Mouse (Mus musculus): Measurements from ENCODE around the gene Ddx39b.
"Not testable (repeated sequence)": the region's sequence is repeated elsewhere in the genome, so short reads cannot be mapped to it uniquely, and the experiment has no call there.

- TF ChIP-seq CTCF (IDR thresholded peaks at IDR 0.05; ENCODE audit: extremely low read depth, insufficient read depth, insufficient read length, insufficient replicate concordance); POLR2A (IDR thresholded peaks at IDR 0.05; ENCODE audit: low read depth, low read length): not testable (repeated sequence)
These were observed 7.5 kb upstream of the Ddx39b start for GRCm38 (mm10) chr17:35234090-35234489.

All from spleen, adult 2 months (tissue).